Mouse (Mus musculus) midbrain, embryonic 12.5 days (tissue): ENCODE data around the gene Ormdl3. TPM values are rescaled to one million over a fixed set of nuclear protein-coding genes. Genes with fewer than 3 reads are reported as not detected.

Experiments
- ATAC-seq: fragments of 200-750 bp; cut with Nextera tagmentation; 2 replicates; pipeline ENCODE4 v1.8.0; 2017; ENCODE audit warnings: low read depth, moderate TSS enrichment, moderate library complexity; ENCODE audit not compliant: low FRiP score
- H3K27ac ChIP-seq: fragments of 300-500 bp; sonication (generic); replicated peaks from 2 replicates; pipeline ENCODE4 v1.5.1; 2016; ENCODE audit warnings: mild to moderate bottlenecking
- H3K27me3 ChIP-seq: fragments of 300-500 bp; sonication (generic); 2 replicates; pipeline ENCODE4 v1.6.1; 2016; ENCODE audit warnings: mild to moderate bottlenecking
- H3K36me3 ChIP-seq: fragments of 300-500 bp; sonication (generic); 2 replicates; pipeline ENCODE4 v1.6.1; 2016
- H3K4me1 ChIP-seq: fragments of 300-500 bp; sonication (generic); 2 replicates; pipeline ENCODE4 v1.6.1; 2016
- H3K4me2 ChIP-seq: fragments of 300-500 bp; sonication (generic); replicated peaks from 2 replicates; pipeline ENCODE4 v1.6.1; 2016; ENCODE audit warnings: mild to moderate bottlenecking, moderate library complexity
- H3K4me3 ChIP-seq: fragments of 300-500 bp; sonication (generic); 2 replicates; pipeline ENCODE4 v1.5.1; 2016; ENCODE audit warnings: mild to moderate bottlenecking
- H3K9ac ChIP-seq: fragments of 300-500 bp; sonication (generic); replicated peaks from 2 replicates; pipeline ENCODE4 v1.6.1; 2016; ENCODE audit warnings: mild to moderate bottlenecking, moderate library complexity
- H3K9me3 ChIP-seq: fragments of 300-500 bp; sonication (generic); 2 replicates; pipeline ENCODE4 v1.6.1; 2016; ENCODE audit warnings: mild to moderate bottlenecking
- WGBS: fragments of 180-500 bp; shearing (Covaris S2); methylation state at CpG from one replicate; pipeline ENCODE4 v1.1.7; 2016; 5-methylcytosine and 5-hydroxymethylcytosine counted together
- polyA plus RNA-seq: library from polyadenylated mRNA; unstranded; fragments of >200 nt; fragmentation: Nextera tagmentation; extraction: Ambion mirVana; gene quantifications from 2 replicates; pipeline ENCODE4 v1.2.1, GENCODE M21; 2016

Ormdl3 gene
- polyA plus RNA-seq, 1 experiment from 2014 or later, result 67.1 TPM

GRCm38 (mm10) chr11:98587684-98588546, 747 bp upstream of the Ormdl3 start:
- WGBS, result 6% methylated on average over 20 of the region's 20 CpGs
- H3K27ac ChIP-seq, result peak overlapping the region; percentile 90

GRCm38 (mm10) chr11:98586087-98586891, 879 bp downstream of the Ormdl3 start:
- peaks cover 9% of the 10 kb centered on the region; the same call in 1 of the 2 replicates for H3K27me3 ChIP-seq
- ATAC-seq, result peak; percentile 50
- peak overlapping the region; percentile 90 for H3K27ac ChIP-seq
- WGBS, result 1% methylated on average over 19 of the region's 22 CpGs
- peaks cover 33% of the 10 kb centered on the region for H3K4me1 ChIP-seq
- peak overlapping the region; percentile 85 for H3K4me2 ChIP-seq
- H3K9me3 ChIP-seq, result no peaks in the 10 kb centered on the region
- peak overlapping the region; percentile 93 for H3K9ac ChIP-seq
- H3K36me3 ChIP-seq, result peaks cover 27% of the 10 kb centered on the region
- H3K4me3 ChIP-seq, result peak overlapping the region; percentile 91

More at GRCm38 (mm10) chr11:98587684-98588546, 747 bp upstream of the Ormdl3 start:
- Histone ChIP-seq H3K4me1 (peaks cover 33% of the 10 kb centered on the region), H3K36me3 (peaks cover 11% of the 10 kb centered on the region), H3K9me3 (no peaks in the 10 kb centered on the region), H3K4me2 (peak overlapping the region; percentile 85), H3K9ac (peak overlapping the region; percentile 93), H3K27me3 (peaks cover 22% of the 10 kb centered on the region; the same call in 1 of the 2 replicates), H3K4me3 (peak overlapping the region; percentile 91)
- peak; percentile 31; the same call in 1 of the 2 replicates for ATAC-seq

GRCm38 (mm10) chr11:98584629-98585177, 2.5 kb downstream of the Ormdl3 start:
- H3K4me2 ChIP-seq, result no peak overlapping the region
- peaks cover 40% of the 10 kb centered on the region for H3K36me3 ChIP-seq
- H3K9ac ChIP-seq, result peak overlapping the region; percentile 93; the same call in 1 of the 2 replicates
- H3K27me3 ChIP-seq, result peaks cover 5% of the 10 kb centered on the region; the same call in 1 of the 2 replicates
- H3K4me3 ChIP-seq, result no peak overlapping the region
- H3K4me1 ChIP-seq, result peaks cover 33% of the 10 kb centered on the region
- no peaks in the 10 kb centered on the region for H3K9me3 ChIP-seq
- H3K27ac ChIP-seq, result no peak overlapping the region
- 94% methylated on average over 6 of the region's 6 CpGs for WGBS
- ATAC-seq, result no peak

GRCm38 (mm10) chr11:98584146-98584545, 3.0 kb downstream of the Ormdl3 start:
- Histone ChIP-seq H3K27ac (no peak overlapping the region), H3K9ac (no peak overlapping the region; the same call in 1 of the 2 replicates), H3K9me3 (no peaks in the 10 kb centered on the region), H3K4me3 (no peak overlapping the region), H3K27me3 (peaks cover 4% of the 10 kb centered on the region; the same call in 1 of the 2 replicates), H3K4me2 (no peak overlapping the region), H3K36me3 (peaks cover 40% of the 10 kb centered on the region), H3K4me1 (peaks cover 33% of the 10 kb centered on the region)
- WGBS, result 62% methylated on average over 1 of the region's 1 CpGs
- ATAC-seq, result no peak

- no peak overlapping the region for H3K27ac ChIP-seq
- H3K27me3 ChIP-seq, result no peaks in the 10 kb centered on the region; the same call in 1 of the 2 replicates
- H3K36me3 ChIP-seq, result peaks cover 40% of the 10 kb centered on the region
- H3K9ac ChIP-seq, result no peak overlapping the region
- ATAC-seq, result no peak
- H3K4me1 ChIP-seq, result peaks cover 33% of the 10 kb centered on the region
- no peaks in the 10 kb centered on the region for H3K9me3 ChIP-seq
- H3K4me3 ChIP-seq, result no peak overlapping the region
- no peak overlapping the region for H3K4me2 ChIP-seq
- 44% methylated on average over 3 of the region's 3 CpGs for WGBS
Observed at GRCm38 (mm10) chr11:98583571-98583970, 3.6 kb downstream of the Ormdl3 start.

- Histone ChIP-seq H3K4me2 (no peak overlapping the region), H3K4me1 (peaks cover 29% of the 10 kb centered on the region), H3K9ac (no peak overlapping the region), H3K27me3 (no peaks in the 10 kb centered on the region; the same call in 1 of the 2 replicates), H3K36me3 (peaks cover 40% of the 10 kb centered on the region), H3K4me3 (no peak overlapping the region), H3K9me3 (no peaks in the 10 kb centered on the region), H3K27ac (no peak overlapping the region)
- no peak for ATAC-seq
- 91% methylated on average over 3 of the region's 3 CpGs for WGBS
Observed at GRCm38 (mm10) chr11:98583265-98583552, 4.0 kb downstream of the Ormdl3 start.

GRCm38 (mm10) chr11:98582551-98583264, 4.5 kb downstream of the Ormdl3 start:
- no peaks in the 10 kb centered on the region for H3K9me3 ChIP-seq
- no peak overlapping the region for H3K9ac ChIP-seq
- H3K27me3 ChIP-seq, result no peaks in the 10 kb centered on the region
- 90% methylated on average over 12 of the region's 12 CpGs for WGBS
- peaks cover 40% of the 10 kb centered on the region for H3K36me3 ChIP-seq
- H3K27ac ChIP-seq, result no peak overlapping the region
- peaks cover 24% of the 10 kb centered on the region for H3K4me1 ChIP-seq
- H3K4me2 ChIP-seq, result no peak overlapping the region
- H3K4me3 ChIP-seq, result no peak overlapping the region
- no peak for ATAC-seq

- Histone ChIP-seq H3K4me2 (no peak overlapping the region), H3K9ac (no peak overlapping the region), H3K4me1 (peaks cover 19% of the 10 kb centered on the region), H3K27me3 (no peaks in the 10 kb centered on the region), H3K9me3 (no peaks in the 10 kb centered on the region), H3K36me3 (peaks cover 40% of the 10 kb centered on the region), H3K27ac (no peak overlapping the region), H3K4me3 (no peak overlapping the region)
- 81% methylated on average over 8 of the region's 8 CpGs for WGBS
- ATAC-seq, result no peak
Observed at GRCm38 (mm10) chr11:98582030-98582388, 5.2 kb downstream of the Ormdl3 start.

GRCm38 (mm10) chr11:98581286-98582029, 5.7 kb downstream of the Ormdl3 start:
- Histone ChIP-seq H3K27me3 (no peaks in the 10 kb centered on the region), H3K9ac (no peak overlapping the region), H3K36me3 (peaks cover 40% of the 10 kb centered on the region), H3K4me3 (no peak overlapping the region), H3K4me2 (no peak overlapping the region), H3K4me1 (peaks cover 18% of the 10 kb centered on the region), H3K9me3 (no peaks in the 10 kb centered on the region), H3K27ac (no peak overlapping the region)
- no peak for ATAC-seq
- WGBS, result 63% methylated on average over 17 of the region's 17 CpGs

- ATAC-seq, result no peak
- Histone ChIP-seq H3K27me3 (no peaks in the 10 kb centered on the region), H3K4me3 (no peak overlapping the region), H3K4me1 (peaks cover 9% of the 10 kb centered on the region), H3K36me3 (peaks cover 40% of the 10 kb centered on the region), H3K4me2 (no peak overlapping the region), H3K9ac (no peak overlapping the region), H3K9me3 (no peaks in the 10 kb centered on the region), H3K27ac (no peak overlapping the region)
- WGBS, result 74% methylated on average over 16 of the region's 16 CpGs
Observed at GRCm38 (mm10) chr11:98580301-98581121, 6.7 kb downstream of the Ormdl3 start.
